Mouse (Mus musculus): ENCODE measurements around the gene Hexa. TPM values are rescaled to one million over a fixed set of nuclear protein-coding genes. Genes with fewer than 3 reads are reported as not detected.
A peak's percentile ranks its signal among the peaks of the same experiment; 100 is the strongest.

Hexa gene
- total RNA-seq (2022), result 100 to 1,000 TPM in 1 of 4 experiments, 10 to 100 TPM in 3; 47.1 to 108 (median 62.0) TPM

DNA sequence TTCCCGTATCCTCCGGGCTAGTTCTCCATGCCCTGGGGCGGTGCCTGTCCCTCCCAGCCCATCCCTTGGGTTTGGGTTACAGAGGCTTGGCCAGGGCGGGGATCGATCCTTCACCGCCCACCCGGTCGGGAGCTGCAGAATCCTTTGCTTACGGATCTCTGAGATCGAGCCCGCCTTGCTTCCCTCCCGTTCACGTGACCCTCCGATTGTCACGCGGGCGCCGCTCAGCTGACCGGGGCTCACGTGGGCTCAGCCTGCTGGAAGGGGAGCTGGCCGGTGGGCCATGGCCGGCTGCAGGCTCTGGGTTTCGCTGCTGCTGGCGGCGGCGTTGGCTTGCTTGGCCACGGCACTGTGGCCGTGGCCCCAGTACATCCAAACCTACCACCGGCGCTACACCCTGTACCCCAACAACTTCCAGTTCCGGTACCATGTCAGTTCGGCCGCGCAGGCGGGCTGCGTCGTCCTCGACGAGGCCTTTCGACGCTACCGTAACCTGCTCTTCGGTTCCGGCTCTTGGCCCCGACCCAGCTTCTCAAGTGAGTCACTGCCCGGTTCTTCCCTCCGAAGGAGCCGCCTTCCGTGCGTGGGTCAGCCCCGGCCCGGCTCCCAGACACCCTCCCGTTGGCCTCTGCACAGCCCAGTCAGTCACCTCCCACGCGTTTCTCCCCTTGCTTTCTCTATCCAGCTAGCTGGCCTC is at the start of gene Hexa, which contains the start of gene Tmem202:
TSS of gene Hexa (plus strand) at position 100 of the 697 bp plus-strand sequence.
TSS of gene Tmem202 (minus strand) at position 407 of the 697 bp plus-strand sequence.
- peak; percentile 62 to 72 for DNase-seq (ENCODE audit: low spot score in 2 of 2)

DNA sequence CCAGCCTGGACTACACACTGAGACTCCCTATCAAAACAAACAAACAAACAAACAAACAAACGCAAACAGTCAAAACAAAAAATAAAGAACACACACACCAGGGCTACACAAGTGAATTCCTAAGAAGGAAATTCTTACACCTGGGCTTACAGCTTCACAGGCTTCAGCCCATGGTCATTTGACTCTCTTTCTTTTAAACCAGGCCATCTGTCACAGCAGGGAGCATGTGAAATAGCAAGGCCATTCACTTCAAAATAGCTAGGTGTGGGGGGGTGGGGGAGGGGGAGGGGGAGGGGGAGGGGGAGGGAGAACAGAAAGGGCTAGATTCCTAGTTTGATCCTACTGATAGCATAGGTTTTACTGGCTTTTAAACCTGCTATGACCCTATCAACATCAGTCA is 31.2 kb upstream of the Hexa start:
- no peak for DNase-seq (ENCODE audit: low spot score in 2 of 2)

DNA sequence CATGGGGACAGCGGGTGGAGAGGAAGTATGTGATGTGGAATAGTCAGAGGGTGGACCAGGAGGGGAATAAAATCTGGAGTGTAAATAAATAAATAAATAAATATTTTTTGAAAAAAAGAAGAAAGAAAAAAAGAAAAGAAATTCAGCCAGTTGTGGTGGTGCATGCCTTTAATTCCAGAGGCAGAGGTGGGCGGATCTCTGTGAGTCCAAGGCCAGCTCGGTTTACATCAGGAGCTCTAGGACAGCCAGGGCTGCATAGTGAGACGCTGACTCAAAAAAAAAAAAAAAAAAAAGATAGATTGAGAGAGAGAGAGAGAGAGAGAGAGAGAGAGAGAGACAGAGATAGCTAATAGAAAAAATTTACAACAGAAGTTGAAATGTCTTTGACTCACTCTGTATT is 27.0 kb upstream of the Hexa start:
- DNase-seq (ENCODE audit: low spot score in 2 of 2), result no peak

DNA sequence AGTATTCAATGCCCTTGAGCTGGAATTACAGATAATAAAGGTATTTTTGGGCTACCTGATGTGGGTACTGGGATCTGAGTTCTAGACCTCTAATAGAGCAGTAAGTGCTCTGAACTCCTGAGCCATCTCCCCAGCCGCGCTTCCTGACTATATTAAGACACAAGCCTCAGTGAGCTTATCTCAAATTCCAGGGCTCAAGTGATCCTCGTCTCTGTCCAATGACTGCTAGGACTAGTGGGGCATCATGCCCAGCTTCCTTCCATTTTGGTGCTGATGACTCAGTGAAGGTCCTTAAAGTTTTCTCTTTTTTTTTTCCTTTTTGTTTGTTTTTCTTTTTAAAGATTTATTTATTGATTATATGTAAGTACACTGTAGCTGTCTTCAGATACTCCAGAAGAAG is 24.3 kb upstream of the Hexa start:
- no peak for DNase-seq (ENCODE audit: low spot score in 2 of 2)

DNA sequence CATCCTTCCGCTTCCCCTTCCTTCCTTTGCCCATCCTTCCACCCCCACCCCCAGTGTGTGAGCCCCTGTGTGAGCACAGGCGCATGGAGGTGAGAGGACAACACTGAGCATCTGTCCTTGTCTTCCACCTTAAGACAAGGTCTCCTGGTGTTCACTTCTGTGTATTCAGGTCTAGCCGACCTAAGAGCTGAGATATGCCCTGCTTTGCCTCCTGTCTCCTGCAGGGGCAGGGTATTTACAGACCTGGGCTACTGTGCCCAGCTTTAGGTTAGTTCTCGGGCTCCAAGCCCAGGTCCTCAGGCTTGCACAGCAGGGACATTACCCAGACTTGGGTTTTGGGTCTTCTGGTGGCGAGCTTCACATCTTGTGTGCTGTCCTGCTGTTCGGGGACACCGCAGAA is 22.2 kb upstream of the Hexa start:
- no peak for DNase-seq (ENCODE audit: low spot score in 2 of 2)

DNA sequence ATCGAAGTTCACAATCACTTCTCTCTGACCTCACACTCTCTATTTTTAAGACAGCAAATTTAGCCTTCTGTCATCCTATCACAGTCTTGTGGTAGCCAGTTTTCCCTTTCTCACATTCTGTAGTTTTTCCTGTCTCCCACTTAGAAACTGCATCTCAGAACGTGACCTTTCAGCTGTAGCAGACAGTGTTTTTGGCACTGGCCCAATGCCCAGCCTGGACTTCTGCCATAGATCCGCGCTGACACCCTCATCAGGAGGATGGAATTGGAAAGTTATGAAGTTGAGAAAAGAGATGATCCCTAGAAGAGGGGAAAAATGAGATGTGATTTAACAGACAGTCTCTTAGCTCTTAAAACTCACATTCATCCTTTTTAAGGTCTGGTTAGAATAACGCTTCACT is 20.4 kb upstream of the Hexa start:
- peak in 1 of 2 experiments; percentile 14 for DNase-seq (ENCODE audit: low spot score in 2 of 2)

DNA sequence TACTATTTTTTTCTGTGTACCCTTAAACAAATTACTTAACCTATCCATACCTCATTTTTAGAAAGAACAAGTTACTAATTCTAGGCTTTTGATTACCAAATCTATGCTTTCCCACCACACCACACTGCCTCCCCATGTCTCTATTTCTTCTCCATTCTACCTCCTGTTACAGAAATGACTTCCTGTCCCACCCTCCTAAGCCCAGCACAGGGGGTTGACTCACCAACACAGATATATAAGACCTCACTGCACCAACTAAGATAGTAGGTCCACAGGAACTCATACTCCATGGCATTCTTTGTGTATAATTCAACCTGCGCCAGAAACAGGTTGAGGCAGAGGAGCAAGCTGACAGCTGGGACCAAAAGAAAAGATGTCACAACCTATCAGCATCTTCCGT is 19.9 kb upstream of the Hexa start:
- no peak for DNase-seq (ENCODE audit: low spot score in 2 of 2)

DNA sequence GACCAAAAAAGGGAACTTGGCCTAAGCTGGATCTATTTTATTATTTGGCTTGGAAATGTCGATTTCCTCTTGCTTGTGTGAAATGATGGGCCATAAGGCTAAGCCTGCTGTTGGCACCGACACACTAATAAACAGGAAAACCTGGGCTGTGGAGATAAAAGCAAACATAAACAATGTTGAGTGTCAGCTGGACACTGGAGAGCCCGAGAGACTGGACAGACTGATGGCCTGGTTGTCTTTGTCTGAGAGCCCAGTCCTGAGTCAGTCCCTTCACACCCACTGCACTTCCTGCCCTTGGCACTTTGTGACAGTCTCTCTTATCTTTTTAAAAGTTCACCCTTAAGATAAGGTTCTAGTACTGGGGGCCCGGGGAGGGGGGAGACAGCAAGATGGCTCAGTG is 16.4 kb upstream of the Hexa start:
- no peak for DNase-seq (ENCODE audit: low spot score in 2 of 2)

DNA sequence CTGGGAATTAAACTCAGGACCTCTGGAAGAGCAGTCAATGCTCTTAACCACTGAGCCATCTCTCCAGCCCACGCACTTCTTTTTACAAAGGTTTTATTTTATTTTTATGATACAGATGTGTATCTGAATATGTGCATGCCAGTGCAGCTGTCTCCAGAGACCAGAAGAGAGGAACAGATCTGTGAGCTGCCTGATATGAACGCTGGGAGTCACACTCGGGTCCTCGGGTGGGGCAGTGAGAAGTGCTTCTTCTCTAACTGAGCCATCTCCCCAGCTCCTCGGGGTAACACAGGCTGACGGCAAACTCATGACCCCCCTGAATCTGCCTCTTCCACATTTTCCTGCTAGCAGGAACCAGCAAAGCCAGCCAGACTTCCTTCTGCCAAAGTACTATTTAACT is 12.6 kb upstream of the Hexa start:
- DNase-seq (ENCODE audit: low spot score in 2 of 2), result no peak

DNA sequence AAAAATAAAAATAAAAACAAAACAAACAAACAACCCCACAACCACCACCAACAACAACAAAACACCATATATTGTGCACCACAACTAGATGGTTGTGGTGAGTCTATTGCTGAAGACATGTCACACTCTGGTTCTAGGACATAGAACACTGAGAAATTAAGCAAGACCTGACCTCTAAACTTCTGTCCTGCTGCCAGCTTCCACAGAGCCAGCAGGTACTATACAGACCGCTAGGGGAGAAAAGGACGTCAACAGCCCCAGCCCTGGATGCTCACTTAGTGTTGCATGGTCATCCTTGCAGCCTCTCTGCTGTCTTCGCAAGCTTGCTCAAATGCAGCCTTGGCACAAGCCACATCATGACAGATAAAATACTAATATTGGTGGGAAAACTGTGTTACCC is 11.8 kb upstream of the Hexa start:
- no peak for DNase-seq (ENCODE audit: low spot score in 2 of 2)

DNA sequence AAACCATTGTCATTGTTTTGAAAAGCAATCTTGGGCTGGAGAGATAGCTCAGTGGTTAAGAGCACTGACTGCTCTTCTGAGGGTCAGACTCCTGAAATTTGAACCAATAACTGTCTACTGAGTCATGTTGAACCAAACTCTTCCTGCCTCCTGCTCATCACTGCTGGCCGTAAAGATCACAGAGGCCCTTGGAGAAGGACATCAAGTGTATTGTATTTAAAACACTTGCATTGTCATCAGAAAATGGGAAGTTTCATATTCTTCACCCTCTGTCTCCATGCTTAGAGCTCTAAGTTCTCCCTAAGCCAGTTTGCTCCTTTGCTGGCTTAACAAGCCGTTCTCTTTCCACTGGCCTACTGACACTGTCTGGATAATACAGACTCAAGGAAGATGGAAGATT is 11.1 kb upstream of the Hexa start:
- DNase-seq (ENCODE audit: low spot score in 2 of 2), result no peak

DNA sequence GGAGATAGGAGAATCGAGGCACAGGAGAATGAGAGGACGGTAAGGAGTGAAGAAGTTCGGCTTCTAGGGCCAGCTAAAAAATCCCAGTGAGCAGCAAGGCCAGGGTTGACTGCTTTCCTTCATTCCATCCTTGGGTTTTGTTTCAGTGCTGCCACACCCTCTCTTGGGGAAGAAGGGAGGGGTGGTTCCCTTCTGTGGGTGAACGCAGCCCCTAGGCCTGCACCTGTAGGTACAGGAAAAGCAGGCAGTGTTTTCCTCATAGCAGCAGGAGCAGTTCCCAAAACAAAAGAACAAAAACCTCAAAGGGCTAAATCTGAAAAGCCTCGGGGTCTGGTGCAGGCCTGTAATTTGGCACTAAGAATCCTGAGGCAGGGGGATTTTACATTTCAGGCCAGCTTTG is 7.7 kb upstream of the Hexa start:
- no peak for DNase-seq (ENCODE audit: low spot score in 2 of 2)

DNA sequence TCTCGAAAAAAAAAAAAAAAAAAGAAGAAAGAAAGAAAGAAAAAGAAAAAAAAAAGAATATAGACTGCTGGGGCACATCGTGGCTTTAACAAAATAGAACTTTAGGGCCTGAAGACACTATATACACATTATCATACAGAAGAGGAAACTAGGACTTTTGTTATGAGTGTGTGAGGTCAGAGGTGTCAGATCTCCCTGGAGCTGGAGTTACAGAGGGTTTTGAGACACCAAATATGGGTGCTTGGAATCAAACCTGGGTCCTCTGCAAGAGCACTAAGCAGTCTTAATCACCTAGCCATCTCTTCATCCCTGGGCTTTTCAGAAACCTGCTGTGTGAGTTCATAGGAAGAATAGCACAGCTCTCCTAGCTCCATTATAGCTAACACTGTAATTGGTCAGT is 5.9 kb upstream of the Hexa start:
- DNase-seq (ENCODE audit: low spot score in 2 of 2), result no peak

DNA sequence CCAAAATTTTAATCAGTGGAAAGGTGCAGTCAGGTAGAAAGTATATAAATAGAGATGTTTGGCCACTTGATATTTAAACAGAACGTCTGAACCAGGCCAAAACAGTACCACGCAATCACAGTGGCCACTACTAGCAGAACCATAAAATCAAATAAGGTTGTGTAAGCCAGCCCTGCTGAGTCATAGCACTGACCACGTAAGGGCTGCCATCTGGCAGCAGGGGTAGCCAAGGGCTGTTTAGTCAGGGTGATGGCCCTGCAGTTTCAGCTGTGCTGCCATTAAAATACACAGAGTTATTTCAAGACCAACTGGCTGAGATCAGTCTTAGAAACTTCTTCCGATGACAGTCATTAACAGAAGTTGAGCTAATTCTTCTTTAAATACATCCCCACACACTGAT is 5.5 kb upstream of the Hexa start:
- DNase-seq (ENCODE audit: low spot score in 2 of 2), result no peak

DNA sequence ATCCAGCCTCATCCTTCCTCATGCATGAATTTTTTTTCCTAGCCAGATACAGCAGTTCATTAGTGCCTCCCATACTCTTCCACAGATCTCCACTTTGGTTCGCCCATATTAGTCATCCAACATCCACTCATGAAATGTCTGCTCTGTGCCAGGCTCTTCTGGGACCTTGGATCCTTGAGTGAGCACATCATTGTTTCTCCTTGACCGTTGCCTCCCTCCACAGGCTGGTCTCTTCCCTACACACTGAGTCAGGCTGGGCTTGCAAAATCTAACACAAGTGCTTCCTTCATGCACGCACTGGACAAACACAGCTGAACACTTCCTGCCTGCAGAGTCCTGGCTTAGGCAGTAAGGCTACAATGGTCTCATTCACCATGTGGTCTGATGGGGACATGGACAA is 1.7 kb upstream of the Hexa start:
- DNase-seq (ENCODE audit: low spot score in 2 of 2), result no peak

DNA sequence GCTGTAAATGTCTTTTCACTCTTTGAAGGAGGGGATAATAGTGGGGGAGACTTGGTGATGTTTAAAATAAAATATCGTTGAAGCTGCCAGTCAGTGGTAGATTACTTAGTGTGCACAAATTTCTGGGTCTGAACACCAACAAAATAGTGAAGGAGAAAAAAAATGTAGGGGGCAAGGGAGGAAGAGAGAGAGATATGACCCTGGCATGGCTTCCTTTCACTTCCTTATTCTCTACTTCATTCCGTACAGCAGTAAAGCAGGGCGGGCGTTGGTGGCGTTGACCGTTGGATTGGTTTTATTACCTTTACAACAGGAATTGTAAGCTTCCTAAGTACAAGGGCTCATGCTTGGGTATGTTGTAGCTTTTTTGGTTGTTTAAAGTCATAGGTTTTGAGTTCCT is 2.3 kb downstream of the Hexa start:
- no peak for DNase-seq (ENCODE audit: low spot score in 2 of 2)

DNA sequence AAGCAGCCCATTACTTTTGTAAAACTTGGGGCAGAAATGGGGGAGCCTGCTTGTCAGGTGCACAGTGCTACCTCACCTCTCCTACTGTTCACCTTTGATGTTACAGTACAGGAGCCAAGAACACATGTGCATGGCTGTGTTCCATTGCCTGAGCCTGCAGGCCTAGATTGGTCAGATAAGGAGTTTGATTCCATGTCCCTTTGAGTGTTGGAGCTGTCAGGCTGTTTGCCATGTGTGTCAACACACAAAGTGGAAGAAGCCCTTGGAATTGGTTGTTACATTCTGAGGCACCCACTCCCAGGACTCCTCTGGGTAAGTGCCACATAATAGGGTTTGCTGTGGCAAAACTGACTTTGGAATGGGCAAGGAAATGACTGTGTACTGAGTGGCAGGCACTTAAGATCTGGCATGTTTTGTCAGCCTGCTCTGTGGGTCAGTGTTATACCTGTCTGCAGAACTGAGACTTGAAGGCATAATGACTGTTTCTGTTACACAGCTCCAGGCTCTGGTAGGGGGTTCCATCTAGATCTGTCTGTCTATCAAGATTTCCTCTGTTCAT is 3.5 kb downstream of the Hexa start:
- no peak for DNase-seq (ENCODE audit: low spot score in 2 of 2)

DNA sequence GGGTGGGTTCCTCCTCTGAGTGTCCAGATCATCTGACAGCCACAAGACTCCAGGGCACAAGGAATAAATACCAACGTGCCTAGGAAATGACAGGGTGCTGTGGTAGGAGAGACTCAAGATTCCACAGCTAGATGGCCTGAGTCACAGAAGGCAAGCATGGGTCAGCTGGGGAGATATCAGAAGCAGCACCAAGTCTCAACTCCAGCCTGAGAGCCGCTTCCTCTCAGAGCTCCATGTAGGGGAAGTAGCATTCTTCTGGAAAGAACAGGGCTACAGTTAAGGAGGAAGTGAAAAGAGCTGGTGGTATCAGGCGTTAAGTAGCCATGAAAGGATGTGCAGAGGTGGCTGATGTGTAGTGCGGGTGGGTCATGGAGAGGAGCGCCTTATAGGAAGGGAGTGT is 5.4 kb downstream of the Hexa start:
- DNase-seq (ENCODE audit: low spot score in 2 of 2), result no peak

DNA sequence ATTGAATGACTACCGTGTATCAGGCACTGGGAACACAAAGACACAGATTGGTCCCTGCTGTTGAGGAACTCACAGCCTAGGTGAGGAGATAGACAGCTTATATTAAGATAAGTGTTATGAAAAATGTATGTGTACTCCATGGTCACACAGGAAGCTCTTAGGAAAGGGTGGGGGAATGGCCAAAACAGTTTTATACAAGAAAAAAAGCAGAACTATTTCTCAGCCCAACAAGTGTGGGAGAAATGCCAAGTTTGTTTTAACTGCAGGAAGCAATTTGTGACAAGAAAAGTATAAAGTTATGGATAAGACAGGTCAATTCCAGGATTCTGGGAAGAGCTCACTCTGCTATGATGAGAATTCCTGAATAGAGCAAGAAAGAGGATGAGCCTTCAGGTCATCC is 8.5 kb downstream of the Hexa start:
- no peak for DNase-seq (ENCODE audit: low spot score in 2 of 2)

DNA sequence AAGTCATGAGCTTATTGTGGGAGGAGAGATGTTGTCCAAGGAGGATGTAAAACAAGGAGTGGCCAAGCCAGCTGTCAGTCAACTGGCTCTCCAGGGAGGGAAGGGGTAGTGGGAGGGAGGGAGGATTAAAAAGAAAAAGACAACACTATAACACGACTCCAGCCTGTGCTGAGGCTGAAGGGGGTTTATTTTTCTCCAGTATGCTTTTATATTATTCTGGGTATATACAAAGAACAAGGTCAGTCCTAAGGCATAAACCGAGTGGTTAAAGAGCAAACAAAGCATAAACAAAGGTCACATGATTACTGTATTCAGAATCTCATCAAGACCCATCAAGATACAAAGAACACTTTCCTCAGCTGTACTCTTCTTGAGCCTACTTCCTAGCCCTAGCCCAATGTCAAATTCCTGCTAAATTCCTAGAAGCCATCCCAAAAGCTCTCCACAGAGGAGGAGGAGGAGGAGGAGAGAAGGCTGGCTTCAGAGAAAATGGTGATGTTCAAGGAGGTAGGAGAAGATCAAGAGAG is 9.7 kb downstream of the Hexa start:
- no peak for DNase-seq (ENCODE audit: low spot score in 2 of 2)

DNA sequence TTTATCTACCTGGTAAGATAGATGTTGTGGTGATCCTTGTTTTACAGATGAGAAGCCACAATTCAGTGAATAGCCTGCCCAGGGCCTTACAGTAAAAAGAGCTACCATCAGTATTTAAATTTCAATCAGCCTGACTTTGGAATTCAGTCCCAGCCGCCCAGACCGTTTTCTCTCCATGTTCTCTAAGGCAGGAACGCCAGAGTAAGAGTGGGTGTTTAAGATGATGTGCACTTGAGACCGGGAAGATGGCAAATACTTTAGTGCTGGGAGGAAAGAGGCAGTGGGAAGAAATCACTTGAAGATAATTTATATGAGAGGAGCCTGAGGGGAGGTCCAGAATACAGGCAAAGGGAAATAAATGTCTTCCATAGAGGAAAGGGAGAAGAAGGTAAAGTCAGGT is 10.7 kb downstream of the Hexa start:
- DNase-seq (ENCODE audit: low spot score in 2 of 2), result no peak

DNA sequence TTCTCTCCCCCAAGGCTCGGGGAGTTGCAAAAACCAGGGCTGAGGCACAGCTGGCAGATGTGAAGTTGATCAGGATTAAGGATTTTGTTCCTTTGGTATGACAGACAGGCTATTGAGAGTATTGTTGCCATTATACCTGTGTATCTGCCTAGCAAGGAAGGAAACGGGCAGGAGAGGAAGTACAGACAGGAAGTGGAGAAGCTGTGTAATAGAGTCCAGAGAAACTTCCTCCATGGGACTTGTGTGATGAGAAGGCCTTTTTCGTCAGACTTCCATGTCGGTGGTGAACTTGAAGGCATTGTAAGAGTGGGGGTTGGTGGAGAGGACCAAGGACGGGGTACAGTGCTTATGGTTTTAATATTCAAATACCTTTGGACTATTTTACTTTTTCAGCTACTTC is 11.7 kb downstream of the Hexa start:
- no peak for DNase-seq (ENCODE audit: low spot score in 2 of 2)

DNA sequence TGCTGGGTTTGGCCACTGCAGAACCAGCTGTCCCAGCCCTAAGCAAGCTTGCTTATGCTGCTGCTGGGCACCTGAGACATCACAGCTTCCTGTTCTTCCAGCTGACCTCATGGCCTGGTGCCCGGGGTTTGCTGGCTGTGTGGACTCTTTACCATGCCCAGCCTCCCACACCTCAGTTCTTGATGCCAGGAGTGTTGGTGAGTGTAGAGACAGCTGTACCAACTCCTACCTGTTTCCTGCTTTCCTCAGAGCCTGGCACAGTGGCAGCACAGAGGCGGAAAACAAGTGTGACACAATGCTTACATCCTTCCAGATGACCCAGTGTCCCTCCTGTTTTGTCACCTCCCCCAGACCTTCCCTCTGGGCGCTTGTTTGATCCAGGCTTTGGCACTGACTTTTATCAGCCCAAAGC is 12.3 kb downstream of the Hexa start:
- peak; percentile 32 to 86 for DNase-seq (ENCODE audit: low spot score in 2 of 2)
